Mouse (Mus musculus): ENCODE data around the gene Tmprss11b.

Tmprss11b gene

DNA sequence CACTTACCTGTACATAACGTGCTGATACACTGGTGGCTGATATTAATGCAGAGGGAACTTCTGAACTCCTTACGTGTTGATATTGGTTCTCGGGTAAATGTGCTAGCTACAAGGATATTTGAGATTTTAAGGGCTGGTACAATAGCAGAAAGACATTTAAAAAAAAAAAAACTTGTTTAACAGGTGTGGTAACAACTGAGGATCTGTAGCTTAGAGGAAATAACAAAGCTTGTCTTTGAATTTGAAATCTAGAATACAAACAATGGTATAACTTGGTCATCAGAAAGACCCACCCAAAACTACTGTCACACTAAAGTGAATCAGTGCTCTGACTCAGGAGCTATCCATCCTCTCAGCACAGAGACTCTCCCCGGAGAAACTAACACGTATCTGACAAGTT lies at the start of gene Tmprss11b:
Tmprss11b (minus strand) TSS at position 101 of the 400 bp plus-strand sequence.
- no peak for DNase-seq (ENCODE audit: low spot score)

DNA sequence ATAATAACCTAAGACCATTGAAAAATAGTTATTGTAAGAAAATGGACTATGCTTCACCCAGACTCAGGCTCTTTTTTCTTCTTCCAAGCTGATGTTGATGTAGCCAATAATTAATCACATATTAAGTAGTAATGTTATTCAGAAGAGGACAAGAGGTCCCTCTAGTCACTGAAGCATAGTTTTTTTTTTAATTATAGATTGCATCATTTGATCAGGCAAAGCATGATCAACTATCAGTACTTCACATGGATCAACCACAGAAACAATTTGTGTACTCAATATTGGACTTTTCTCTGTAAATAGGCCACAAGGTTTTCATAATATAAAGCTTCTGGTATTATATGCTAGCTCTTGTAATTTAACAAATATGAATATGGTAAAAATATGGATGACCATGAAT lies 48.9 kb upstream of the Tmprss11b start:
- no peak for DNase-seq (ENCODE audit: low spot score)

DNA sequence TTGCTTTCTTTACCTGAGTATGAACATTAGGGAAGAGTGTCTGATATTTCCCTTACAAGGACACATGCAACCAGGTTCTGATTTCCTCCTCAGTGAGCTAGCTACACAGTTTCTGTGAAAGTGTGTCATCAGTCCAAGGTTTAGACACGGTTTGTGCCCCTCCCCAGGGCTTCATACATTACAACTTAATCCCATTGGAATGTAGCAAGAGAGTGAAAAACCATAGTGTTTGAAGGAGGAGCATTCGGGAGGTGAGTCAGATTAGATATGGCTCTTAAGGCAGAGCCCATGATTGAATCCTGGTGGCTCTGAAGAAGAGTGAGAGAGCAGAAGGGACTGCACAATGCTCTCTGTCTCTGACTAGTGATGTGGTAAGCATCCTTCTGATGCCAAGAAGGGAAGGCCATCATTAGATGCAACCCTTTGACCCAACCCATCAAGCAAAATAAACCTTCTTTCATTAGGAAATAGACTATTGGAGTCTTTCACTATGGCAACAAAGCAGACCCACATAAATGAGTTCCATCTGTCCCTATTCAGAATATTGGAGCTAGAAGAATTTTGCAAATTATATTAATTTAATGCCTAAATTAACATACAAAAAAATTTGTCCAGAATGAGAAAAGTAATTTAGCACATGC lies 46.8 kb upstream of the Tmprss11b start:
- DNase-seq (ENCODE audit: low spot score) = peak; percentile 7

DNA sequence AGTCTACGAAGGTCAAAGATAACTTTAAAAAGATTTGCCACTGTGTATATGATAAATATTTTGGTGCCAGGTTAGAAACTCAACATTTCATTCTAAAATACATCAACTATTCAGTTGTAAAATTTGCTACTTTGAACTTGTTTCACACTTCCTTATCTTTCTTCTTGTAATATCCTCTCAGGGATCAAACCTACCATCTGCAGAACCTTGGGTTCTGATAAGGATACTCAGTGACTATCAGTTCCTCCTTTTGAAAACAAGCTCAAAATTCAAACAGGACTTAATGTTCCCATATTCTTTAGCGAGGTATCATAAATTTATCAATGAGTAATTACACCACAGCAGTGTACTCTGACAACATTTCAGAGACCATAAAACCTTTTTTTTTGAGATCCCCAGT lies 38.8 kb upstream of the Tmprss11b start:
- no peak for DNase-seq (ENCODE audit: low spot score)

DNA sequence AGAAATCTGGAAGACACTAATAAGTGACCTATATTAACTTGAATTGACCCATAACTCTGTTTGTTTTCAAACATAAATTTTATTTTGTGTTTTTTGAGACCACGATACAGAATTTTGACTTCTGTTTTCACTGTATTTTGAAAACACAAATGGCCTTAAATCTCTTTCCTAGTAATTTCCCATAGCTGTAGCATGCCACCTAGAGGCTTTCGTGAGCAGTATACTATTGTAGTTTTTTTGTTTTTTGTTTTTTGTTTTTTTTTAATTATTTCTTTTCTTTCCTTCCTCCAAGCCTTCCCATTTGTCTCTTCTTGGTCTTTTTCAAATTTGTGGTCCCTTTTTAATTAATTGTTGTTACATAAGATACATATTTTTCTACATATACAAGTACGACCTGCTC lies 28.8 kb upstream of the Tmprss11b start:
- no peak for DNase-seq (ENCODE audit: low spot score)

DNA sequence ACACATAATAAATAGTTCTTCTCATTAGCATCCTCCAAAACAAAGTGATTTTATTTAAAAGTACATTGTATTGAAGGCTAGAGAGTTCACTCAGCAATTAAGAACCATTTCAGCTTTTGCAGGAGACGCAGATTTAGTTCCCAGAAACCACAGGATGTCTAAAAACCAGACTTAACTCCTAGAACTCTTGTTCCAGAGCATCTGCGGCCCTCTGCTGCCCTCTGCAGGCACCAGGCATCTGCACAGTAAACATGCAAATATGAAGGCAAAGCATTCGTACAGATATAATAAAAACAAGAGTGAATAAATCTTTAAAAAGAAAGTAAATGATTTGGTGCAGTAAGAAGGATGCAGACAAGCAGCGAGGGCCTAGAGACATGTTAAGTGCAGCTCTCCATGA lies 8.5 kb upstream of the Tmprss11b start:
- DNase-seq (ENCODE audit: low spot score) = peak; percentile 66

DNA sequence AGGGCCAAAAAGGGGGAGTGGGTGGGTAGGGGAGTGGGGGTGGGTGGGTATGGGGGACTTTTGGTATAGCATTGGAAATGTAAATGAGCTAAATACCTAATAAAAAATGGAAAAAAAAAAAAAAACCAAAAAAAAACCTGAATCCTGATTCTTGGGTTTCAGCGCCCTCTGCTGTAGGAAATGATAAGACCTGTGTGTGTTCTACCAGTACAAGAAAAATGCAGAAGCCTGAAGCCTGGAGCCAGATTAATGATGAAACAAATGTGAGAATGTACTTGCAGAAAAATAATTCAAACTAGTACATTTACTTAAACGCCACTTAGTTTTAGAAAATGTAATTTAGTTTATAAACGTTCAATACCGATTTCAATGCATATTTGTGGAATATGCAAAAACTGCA lies 27.0 kb downstream of the Tmprss11b start:
- peak; percentile 60 for DNase-seq (ENCODE audit: low spot score)

- no peak for DNase-seq (ENCODE audit: low spot score)
Observed at GRCm38 (mm10) chr5:86640795-86641194, 35.4 kb downstream of the Tmprss11b start.

DNA sequence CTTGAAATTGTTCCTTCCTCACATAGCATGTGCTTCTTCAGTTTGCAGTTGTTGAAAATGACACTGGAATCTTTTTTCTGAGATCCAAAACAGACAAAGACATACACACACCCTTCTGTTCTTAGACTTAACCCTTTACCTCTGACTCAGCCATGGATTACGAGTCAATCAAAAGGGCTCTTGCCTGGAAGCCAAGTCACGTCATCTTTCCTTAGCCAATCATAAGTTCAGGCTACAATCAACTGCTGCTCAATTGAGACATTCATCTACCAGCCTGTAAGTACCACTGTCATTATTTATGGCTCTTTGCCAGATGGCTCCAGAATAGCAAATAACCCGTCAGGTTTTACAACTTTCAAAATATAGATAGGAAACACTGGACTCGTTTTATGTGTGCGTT lies 43.8 kb downstream of the Tmprss11b start, which contains the start of gene Tmprss11f:
Tmprss11f (minus strand) TSS at position 101 of the 400 bp plus-strand sequence.
- DNase-seq (ENCODE audit: low spot score) = no peak

DNA sequence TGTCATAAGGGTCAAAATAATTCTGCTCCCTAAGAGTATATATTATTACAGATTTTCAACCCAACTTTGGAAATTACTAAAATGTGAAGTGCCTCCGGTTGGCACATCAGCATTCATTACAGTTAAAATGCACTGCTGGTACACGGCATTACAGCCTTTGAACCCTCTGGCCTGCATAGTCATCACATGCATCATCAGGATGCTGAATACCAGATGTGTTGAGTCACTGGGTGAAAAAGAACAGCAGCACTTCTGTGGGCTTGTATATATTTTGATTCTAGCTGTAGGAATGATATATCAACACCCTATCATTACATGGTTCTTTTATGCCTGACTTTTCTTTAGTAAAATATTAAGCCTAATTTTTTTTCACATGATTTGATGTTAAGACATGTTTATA lies 45.5 kb downstream of the Tmprss11b start:
- no peak for DNase-seq (ENCODE audit: low spot score)

GRCm38 (mm10) chr5:86621778-86622177 lies 54.4 kb downstream of the Tmprss11b start:
- no peak for DNase-seq (ENCODE audit: low spot score)
